Mouse (Mus musculus) frontal cortex, adult (tissue): ENCODE data around the gene Bcl11a.

Source experiments
- ATAC-seq: cut with Nextera tagmentation; 2 replicates; pipeline ENCODE4 v1.9.2; 2017; ENCODE audit warnings: mild to moderate bottlenecking, moderate library complexity, mixed read lengths; ENCODE audit not compliant: low TSS enrichment

Gene Bcl11a

DNA sequence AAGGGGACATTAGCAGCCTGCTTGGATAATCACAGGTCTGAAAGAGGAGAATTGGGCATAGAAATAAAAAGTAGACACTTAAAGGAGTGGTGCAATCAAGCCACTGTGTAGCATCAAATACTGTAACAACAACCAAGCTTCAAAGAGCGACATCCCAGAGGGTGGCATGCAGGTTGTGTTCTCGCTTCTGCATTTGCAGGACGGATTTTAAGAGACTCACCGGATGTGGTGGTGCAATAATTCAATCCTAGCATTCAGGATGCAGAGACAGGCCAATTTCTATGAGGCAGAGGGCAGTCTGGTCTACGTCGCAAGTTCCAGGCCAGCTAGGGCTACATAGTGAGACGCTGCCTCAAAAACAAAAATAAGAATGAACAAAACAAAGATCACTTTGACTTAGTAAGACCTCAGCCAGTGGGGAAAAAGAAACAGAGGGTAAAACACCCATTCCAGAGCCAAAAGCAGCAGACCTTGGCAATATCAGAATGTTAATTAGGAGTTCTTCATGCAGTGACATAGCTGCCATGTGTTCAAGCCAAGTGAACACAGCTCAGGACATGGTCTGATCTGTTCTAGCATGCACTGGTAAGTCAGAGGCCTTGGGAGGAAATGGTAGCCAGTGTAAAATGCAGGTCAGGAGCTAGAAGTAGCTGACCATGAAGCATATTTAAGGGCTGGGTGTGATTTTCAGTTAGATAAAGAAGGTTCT, 74.4 kb downstream of the Bcl11a start:
- ATAC-seq = no peak

DNA sequence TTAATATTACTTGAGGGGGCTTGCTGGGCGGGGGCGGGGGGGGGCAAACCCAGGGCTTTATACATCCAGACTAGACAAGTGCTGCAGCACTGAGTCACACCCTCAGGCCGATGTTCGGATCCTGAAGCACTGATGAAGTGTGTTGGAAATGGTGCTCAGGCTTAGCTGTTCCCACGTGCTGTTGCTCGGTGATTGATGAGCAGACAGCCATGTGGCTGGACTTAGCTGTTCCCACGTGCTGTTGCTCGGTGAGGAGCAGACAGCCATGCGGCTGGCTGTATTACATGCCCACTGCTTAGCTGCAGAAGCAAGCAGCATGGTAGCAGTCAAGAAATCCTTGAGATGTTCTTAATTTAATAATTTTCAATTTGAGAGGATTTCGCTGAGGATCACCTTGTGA, 75.2 kb downstream of the Bcl11a start:
- peak; percentile 8; the same call in 1 of the 2 replicates for ATAC-seq

DNA sequence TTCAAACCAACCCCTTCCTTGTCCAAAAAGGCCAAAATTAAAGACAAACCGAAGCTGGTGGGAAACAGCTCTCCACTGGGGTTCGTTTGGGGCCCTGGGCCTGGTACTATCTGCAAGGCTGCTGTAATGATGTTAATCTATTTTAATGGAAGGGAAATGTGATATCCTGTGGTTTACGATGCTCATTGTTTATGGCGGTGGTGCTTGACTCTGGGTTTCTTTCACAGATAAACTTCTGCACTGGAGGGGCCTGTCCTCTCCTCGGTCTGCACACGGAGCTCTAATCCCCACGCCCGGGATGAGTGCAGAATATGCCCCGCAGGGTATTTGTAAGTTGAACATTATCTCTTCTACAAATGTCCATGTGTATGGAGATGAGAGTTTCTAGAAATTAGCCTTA, 80.2 kb downstream of the Bcl11a start:
- ATAC-seq = no peak

DNA sequence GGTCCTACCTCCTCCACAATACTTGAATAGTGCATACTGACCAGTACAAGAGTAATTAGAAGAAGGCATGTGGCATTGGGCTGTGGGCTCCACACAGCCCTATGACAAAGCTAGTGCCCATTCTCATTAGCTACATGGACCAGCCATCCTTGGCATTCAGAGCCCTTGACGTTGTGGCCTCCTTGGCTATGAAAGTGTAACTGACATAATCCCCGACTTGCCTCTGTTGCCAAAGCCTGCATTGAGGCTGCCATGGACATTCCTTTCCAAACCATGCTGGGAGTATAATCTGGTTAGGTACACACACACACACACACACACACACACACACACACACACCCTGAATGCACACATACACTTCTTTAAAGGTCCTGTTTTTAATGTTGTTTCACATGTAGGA, 81.8 kb downstream of the Bcl11a start:
- ATAC-seq = no peak

DNA sequence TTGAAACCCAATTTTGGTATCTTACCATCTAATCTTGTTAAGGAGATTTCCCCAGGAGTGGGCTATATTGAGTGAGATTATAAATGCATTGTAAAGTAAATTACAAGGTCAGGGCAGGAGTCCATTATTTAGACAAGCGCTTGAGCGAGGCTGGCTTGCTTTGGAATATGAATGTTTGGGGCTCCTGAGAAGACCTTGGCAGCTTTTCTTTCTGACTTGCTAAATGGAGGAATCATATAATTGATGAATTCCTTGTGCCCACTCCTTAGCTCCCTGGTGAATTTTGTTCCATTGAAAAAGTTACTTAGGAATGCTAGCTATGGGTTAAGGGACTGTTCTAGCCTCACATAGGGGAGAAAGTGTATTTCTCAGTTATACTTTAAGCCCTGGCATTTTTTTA, 83.6 kb downstream of the Bcl11a start:
- ATAC-seq = no peak

DNA sequence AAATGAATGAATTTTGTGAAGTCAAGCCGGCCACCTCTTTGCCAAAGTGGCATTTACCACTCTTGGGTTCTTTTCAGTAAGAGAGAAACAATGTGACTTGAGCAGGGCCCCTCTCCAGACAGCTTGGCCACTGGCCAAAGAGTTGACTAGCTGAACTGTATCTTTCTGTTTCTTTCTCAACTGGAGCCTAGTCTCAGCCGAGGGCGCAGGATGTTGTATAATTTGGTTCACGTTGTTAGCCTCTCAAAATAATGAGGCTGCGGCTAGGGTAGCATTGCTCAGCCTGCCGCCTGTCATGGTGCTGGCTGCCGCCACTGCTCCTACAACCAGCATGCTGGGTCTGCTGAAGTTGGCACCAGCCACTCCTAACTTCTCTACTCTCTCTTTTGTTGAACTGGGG, 84.2 kb downstream of the Bcl11a start:
- peak; percentile 50 for ATAC-seq

DNA sequence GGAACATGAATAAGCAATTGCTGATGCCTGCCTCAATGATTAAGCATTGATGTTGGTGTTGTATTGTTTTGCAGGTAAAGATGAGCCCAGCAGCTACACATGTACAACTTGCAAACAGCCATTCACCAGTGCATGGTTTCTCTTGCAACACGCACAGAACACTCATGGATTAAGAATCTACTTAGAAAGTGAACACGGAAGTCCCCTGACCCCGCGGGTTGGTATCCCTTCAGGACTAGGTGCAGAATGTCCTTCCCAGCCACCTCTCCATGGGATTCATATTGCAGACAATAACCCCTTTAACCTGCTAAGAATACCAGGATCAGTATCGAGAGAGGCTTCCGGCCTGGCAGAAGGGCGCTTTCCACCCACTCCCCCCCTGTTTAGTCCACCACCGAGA, 85.2 kb downstream of the Bcl11a start:
- no peak for ATAC-seq

DNA sequence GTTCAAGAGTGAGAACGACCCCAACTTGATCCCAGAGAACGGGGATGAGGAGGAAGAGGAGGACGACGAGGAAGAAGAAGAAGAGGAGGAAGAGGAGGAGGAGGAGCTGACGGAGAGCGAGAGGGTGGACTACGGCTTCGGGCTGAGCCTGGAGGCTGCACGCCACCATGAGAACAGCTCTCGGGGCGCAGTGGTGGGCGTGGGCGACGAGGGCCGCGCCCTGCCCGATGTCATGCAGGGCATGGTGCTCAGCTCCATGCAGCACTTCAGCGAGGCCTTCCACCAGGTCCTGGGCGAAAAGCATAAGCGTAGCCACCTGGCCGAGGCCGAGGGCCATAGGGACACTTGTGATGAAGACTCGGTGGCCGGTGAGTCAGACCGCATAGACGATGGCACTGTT, 86.2 kb downstream of the Bcl11a start:
- ATAC-seq = no peak

DNA sequence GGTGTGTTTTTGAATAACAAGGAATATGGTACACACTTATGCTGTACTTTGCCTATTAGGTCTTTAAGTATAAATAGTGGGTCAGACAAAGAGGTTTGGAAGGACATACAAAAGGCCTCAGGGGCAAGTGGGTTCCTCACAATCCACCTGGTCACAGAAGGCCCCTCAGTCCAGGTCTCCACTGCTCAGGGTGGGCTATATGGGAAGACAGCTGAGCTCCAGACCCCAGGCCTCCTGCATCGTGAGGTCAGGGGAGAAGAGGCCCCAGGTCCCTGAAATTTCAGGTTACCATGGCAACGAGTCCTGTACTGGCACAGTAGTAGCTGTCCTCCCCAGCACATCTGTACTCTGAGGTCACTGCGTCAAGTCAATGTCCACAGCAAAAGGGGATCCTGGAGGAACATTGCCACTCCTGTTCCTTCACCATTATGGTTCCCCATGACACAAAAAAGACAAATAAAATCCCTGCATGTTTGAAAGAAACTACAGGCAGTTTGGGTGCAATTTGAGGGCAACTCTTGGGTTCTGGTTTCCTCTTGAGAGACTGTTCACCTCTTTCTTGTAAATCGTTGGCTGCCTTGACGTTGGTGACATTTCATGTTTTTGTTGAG, 93.9 kb downstream of the Bcl11a start:
- no peak for ATAC-seq

DNA sequence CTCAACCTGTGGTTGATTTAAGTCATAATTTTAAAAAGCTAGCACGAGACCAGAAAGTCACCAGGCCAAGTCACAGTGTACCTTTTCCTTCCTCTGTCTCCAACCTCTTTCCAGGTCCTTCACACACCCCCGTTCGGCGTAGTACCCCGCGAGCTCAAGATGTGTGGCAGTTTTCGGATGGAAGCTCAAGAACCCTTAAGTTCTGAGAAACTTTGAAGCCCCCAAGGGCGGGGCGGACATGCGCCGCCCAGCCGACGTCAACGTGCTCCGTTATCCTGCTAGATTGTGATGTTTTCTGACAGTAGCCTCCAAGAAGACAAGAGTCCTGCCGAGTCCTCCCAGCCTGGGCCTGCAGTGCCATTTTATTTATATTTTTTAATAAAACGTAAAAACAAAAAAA, 94.7 kb downstream of the Bcl11a start:
- ATAC-seq = no peak

DNA sequence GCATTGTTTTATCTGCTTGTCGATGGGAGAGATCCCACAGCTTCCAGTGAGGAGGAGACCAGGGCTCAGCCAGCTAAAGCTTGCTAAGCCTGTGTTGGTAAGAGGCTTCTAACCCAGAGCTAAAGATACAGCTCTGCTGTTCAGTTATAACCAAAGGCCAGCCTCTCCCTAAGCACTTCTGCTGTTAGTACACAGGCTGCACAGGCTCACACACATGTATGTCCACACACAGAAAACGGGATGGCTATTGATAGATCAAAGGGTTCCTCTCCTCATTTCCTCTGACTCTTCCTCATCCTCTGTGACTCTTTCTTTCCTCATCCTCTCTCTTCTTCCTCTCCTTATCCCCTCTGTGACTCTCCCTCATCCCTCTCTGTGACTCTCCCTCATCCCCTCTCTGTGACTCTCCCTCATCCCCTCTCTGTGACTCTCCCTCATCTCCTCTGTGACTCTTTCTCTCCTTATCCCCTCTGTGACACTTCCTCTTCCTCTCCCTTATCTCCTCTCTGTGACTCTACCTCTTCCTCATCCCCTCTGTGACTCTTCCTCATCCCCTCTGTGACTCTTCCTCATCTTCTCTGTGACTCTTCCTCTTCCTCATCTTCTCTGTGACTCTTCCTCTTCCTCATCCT, 96.4 kb downstream of the Bcl11a start:
- no peak for ATAC-seq

DNA sequence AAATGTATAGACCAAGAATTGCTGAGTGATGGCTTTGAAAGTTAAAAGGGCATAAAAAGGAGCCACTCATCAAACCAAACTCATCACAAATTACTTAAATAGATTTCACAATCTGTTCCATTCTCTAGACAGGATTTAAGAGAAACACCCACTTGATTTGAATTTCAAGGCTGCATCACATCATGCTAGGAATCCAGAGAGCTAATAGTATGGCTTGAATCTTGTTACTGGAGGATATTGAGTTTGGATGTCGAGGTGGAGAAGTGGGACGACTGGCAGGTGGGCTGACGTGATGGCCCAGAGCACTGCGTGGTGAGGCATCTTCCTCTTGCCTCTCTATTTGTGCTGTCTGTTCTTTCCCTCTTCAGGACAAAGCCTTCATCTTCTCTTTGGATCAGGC, 99.6 kb downstream of the Bcl11a start:
- peak; percentile 69 for ATAC-seq

DNA sequence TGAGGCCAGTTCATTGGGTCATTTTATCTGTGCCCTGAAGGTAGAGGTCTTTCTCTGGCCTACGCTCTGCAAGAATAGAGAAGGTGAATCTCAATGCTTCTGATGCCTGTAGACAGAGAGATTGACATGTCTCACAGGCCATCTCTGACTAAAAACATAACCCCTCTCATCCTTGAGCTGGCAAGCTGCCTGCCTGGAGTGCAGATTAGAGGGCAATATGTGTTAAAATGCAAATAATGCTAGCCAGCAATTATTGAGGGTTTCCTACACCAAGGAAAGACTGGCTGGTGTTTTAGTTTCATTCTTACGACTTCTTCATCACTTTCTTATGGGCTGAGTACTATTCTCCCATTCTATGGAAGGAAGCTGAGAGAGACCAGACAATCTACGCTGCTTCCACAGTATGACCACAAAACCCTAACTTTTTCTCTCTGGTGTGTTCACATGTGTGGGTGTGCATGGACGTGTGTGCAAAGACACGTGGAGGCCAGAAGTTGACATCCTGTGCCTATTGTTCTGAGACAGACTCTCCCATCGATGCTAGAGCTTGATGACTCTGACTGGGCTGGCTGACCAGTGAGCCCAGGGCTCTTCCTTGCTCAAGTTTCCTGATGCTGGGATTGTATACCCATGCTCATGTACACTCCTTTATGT, 101.1 kb downstream of the Bcl11a start:
- no peak for ATAC-seq

DNA sequence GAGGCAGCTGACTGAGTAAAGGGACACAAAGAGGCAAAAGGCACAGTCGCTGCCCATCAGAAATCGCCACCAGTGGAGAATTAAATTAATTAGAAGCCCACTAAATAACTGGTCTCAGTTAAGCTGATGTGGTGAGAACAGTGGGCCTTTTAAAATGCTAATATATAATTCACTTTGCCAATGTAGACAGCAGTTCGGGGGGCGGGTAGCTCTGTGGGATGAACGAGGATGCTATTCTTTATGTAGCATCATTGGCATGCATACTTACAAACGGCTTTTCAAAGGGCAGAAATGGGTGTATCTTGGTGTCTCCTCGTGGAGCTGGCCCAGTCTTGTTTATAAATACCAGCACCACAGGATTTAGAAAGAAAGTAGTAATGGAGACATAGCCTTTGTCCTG, 102.2 kb downstream of the Bcl11a start:
- peak; percentile 42 for ATAC-seq

DNA sequence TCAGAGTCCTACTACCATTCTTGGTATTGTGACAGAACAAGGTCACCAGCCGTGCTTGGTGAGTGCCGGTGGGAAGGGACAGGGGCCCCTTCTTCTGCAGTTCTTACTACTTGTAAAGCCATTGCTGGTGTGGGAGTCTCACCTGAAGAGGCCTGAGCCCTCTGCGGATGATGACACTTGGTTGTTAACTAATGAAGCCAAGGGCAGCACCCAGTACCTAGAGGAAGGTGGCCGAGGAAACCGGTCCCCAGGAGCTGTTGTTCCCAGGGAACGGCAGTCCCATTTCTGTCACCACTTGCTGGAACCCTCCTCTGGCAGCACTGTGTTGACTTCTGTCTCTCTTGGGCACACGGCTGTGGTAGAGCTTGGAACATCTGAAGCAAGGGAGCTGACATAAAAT, 105.6 kb downstream of the Bcl11a start:
- ATAC-seq = no peak

DNA sequence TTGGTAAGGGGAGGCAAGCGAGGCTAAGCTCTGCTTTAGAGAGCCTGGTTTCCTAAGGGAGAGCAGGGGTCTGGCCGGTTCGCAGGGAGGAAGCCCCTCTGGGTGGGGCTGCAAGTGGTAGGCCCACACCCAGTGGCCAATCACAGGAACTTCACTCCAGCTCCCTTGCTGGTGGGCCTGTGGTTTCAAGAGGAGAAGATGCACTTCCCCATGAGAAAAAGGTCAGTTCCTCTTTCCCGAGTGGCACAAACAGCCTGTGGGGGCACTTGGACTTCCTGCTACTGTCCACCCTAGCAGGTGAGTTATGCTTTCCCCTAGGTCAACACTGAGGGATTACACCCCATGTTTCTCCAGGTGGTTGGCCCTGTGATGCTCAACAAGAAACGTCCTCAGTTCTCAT, 107.1 kb downstream of the Bcl11a start:
- ATAC-seq = no peak

DNA sequence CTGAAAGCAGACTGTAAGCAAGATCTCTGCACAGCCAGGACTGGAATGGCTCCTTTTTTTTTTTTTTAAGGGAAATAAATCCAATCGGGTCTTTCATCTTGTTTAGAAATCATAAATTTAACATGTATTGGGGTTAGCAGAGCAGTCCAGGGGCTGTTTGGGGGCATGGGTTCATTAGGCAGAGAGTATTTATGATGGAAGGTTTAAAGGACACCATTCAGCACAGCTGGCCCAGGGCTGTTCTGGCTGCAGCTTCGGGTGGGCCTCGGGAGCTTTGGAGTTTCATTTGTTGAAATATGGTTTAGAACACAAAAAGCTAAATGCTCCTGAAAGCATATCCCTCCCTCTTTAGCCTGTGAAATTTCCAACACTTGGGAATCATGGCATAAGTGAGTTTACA, 112.6 kb downstream of the Bcl11a start:
- ATAC-seq = no peak

DNA sequence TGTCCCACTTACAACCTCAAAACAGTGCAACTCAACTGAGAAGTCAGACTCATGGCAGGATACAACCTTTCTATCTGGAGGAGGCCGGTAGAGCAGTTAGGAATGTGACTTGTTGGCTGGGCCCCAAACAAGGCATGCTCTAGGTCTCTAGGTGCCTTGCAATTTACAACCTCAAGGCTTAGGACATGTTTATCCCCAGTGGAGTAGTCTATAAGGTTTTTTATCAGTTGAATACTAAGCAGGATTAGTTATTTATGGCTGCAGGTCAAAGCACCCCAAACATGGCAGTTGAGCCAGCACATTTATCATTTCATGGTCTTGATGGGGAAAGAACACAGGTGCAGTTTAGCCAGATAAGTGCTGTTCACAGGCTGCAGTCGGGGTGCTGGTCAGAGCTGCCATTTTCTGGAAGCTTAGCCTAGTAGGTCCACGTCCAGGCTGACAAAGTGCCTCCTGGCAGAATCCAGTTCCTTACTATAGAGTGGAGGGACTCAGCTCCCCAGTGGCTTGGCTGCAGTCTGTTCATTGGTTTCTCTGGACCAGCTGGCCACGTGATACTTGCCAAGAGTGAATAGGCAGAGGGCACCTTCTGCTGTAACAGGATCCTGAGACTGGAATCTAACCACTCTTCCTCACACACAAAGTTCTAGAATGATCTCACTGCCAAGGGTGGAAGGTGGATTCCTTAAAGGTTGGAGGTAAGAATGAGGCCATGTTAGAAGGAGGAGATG, 118.8 kb downstream of the Bcl11a start:
- ATAC-seq = no peak

DNA sequence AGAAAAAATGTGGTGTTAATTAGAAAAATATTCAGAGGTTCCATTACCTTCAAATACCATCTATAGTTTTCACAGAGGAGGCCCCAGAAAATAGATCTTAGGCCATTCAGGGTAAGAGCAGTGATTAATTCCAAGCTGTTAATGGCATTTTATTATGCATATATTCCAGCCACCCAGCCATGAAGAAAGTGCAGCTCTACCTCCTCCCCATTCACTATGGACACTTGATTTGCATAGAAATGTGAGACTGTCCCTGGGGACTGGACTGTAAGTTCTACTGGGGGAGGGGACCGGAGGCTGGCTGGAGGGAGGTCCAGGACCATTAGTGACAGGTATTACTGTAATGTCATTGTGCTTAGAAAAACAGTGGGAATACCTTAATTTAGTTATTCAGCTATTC, 119.6 kb downstream of the Bcl11a start:
- no peak for ATAC-seq

DNA sequence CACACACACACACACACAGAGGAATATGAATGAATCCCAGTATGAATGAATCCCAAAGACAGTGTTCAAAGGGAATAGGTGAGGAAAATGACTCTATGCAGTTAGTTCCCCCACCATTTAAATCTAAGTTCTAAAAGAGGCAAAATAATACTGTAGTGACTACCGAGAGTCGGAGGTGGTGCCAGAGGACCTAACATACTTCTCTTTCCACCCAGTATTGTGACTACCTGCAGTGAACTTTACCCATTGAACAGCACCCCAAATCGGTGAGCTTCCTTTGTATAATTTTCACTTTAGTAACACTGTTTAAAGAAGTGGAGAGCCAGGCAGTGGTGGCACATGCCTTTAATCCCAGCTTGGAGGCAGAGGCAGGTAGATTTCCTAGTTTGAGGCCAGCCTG, 121.7 kb downstream of the Bcl11a start:
- no peak for ATAC-seq

DNA sequence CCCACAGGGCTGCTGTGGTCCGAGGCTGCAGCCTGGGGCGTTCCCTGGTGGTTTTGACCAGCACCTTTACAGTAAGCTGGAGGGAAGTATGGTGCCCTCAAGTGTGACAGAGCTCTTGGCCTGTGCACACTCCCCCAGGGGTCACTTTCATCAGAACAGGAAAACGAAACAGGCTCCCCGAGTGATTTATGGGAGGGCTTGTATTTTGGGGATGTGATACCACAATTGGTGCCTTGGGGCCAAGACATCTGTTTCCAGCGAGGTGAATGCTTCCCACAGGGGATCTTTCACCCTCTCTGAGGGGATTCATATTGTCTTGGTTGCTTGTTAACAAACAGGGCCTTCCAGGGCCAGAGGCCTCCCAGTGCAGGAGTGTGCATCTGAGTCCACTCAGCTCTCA, 122.5 kb downstream of the Bcl11a start:
- no peak for ATAC-seq

DNA sequence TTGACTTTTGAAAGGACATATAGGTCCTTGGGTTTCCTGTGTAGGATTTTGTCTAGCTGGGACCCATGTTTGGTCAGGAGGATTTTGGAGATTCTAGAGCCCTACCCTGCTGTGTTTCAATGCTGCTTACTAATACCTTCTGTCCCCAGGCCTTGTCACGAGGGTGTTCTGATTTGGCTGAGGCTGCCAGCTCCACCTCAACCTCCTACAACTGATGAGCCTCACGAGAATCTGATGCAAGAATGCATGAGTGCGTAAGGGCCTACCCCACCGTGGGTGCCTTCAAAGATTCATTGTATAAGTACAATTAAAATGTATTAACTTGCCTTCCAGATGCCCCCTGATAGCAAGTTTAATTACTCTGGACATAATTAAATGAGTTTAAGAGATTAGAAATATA, 123.4 kb downstream of the Bcl11a start:
- no peak for ATAC-seq
